Mouse (Mus musculus): ENCODE results near the gene Rab15.
A peak's percentile ranks its signal among the peaks of the same experiment; 100 is the strongest.

The Rab15 gene

DNA sequence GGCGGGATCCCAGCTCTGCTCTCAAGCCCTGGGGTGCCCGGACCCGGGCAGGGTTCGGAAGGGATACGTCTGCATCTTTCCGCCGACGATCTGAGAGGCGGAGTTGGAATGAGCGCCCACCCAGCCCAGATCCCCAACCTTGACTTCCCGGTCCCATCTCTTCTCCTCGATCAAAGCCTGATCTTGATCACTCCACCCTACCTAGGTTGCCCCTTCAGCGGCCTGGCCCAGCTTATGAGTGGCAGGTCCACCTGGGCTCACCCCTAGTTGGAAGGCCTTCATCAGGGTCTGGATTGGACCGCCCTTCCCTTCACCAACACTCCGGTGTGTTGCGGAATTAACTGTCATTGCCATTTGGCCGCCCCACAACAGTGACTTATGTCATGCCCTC, at the start of gene Rab15:
TSS of gene Rab15 (minus strand) at position 258 of the 391 bp plus-strand sequence.
- DNase-seq (ENCODE audit: low read depth, low spot score): peak; percentile 55

GRCm38 (mm10) chr12:76869561-76869960, 46.9 kb upstream of the Rab15 start:
- DNase-seq (ENCODE audit: low read depth, low spot score): peak; percentile 62

- DNase-seq (ENCODE audit: low read depth, low spot score): no peak
Measured at GRCm38 (mm10) chr12:76868463-76869198, 45.9 kb upstream of the Rab15 start.

DNA sequence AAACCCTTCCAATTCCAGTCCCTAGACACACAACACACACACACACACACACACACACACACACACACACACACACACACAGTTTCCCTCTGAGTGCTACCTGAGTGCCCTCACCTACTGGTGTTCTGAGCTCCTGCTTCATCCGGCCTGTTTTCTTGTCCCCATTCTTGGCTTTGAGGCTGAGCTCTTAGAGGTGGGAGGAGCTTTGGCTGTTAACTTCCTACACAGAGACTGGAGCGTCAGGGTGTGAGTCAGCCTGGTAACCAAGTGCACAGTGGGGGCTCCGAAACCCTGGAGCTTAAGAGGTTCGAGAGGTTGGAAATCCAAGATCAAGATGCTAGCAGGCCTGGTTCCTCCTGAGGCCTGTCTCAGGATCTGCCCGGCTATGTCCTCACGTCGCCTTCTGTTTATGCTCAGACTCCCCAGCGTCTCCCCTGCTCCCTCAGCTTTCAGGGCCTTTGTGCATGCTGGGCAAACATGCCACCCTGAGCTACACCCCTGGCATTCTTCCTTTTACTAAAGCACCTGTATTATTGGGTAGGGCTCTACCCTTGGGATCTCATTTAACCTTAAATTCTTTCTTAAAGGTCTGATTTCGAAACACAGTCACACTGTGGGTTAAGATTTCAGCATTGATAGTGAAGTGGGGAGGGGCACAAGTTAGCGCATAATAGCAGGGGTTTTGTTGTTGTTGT, 45.0 kb upstream of the Rab15 start:
- DNase-seq (ENCODE audit: low read depth, low spot score): peak; percentile 90

GRCm38 (mm10) chr12:76865266-76865665, 42.6 kb upstream of the Rab15 start:
- no peak for DNase-seq (ENCODE audit: low read depth, low spot score)

DNA sequence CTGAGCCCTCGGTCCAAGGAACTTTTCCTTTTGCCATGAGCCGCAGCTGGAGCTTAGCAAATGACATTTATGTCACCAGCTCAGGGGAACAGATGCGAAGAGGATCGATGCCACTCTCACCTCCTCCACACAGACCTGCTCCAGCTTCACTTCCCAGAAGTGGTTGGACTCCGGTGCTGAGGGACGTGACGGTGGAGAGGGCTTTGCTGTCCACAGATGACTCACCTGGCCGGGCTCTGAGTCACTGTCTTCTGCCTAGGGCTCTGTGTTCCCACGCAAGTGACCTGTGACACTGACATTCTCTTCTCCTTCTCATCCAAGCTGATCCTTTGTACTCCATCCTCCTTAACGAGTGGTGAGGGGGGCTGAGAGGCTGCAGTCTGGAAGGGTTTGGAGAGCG, 40.9 kb upstream of the Rab15 start:
- no peak for DNase-seq (ENCODE audit: low read depth, low spot score)

DNA sequence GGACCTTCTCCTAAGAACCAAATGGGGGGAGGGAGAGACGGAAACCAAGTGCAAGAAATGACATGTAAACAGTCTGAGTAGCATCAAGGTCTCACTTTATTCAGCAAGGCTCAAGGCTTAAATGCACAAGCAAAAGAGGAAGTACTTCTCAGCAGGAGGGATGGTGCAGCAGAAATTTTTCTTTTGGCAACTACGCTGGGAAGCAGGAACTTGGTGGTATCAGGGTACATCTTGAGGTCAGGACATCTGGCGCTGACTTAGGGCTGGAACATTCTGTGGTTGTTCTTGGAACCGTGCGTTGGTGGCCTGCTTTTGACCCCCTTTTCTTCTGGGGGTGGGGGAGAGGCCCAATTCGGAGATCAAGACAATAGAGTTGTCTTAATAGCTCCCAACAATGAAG, 36.1 kb upstream of the Rab15 start:
- DNase-seq (ENCODE audit: low read depth, low spot score): peak; percentile 65

- DNase-seq (ENCODE audit: low read depth, low spot score): no peak
Measured at GRCm38 (mm10) chr12:76857087-76857486, 34.4 kb upstream of the Rab15 start.

DNA sequence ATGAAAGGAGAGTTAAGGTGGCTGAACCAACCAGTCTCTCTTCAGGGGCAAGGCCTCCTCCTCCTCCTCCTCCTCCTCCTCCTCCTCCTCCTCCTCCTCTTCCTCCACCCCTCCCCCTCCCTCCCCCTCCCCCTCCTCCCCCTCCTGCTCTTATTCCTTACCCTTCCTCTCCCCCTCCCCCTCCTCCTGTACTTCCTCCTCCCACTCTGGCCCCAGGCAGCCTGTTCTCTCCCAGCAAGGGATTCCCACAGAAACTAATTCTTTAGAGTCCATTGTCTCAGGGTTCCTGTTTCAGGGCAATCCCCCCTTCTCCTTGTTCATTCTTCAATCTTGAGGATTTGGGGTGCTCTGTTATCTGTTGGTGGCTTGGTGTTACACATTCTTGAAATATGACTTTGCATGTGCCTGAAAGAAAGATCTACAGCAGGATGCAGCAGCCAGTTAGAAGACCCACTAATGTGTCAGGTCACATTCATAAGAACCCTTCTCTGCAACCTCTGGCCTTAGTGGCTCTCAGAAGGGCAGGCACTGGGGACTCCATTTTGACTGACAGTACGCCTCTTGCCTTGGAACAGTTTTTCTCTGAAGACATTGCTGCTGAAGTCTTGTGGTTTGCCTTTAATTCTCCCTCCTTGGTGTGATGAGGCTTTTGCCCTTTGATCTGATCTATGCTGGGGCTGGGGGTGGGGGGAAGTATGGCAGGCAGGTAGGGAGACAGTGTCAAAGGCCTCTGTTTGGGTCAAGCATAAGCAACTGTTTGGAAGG, 30.9 kb upstream of the Rab15 start:
- peak; percentile 58 for DNase-seq (ENCODE audit: low read depth, low spot score)

DNA sequence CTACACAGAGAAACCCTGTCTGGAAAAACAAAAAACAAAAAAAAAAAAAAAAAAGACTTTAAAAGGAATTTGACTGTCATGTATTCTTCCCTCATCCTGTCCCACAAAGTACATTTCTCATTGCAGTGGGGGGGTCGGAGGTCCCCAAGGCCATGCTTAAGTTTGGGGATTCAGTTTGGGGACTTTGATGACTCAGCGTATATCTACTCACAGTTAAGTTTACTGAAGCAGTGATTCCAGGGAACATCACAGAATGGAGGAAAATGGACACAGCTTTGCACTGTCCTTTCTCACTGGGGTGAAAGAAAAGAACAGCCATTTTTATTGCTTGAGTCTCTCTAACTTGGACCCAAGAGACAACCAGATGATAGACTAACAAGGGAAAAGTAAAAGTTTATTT, 29.7 kb upstream of the Rab15 start:
- no peak for DNase-seq (ENCODE audit: low read depth, low spot score)

DNA sequence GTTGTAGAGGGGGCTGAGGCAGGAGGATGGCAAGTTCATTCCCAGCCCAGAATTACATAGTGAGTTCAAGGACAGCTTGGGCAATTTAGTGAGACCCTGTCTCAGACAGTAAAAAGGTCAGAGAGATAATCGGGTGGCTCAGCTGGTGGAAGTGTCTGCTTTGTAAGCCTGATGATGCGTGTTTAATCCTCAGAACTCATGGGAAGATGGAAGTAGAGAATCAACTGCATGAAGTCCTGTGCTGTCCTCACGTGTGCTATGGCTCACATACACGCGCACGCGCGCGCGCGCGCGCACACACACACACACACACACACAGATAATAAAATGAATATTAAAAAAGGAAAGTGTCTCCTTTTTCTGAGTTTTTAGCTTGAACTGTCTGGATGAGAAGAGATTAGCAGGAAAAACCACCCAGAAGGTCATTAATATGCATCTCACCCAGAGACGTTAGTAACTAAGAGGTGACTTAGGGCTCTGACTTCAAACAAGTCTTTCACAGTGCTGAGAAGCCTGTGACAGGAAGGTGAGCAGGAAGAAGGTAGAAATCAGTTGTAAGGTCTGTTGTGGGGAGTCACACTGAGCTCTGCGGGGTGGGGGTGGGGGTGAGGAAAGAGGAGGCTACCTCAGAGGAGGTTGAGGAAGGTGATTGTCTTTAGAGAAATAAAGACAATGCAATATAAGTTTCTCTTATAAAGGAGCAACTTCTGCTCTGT, 21.8 kb upstream of the Rab15 start:
- no peak for DNase-seq (ENCODE audit: low read depth, low spot score)

GRCm38 (mm10) chr12:76840081-76840480, 17.4 kb upstream of the Rab15 start:
- peak; percentile 92 for DNase-seq (ENCODE audit: low read depth, low spot score)

- DNase-seq (ENCODE audit: low read depth, low spot score): no peak
Measured at GRCm38 (mm10) chr12:76839298-76839697, 16.6 kb upstream of the Rab15 start.

DNA sequence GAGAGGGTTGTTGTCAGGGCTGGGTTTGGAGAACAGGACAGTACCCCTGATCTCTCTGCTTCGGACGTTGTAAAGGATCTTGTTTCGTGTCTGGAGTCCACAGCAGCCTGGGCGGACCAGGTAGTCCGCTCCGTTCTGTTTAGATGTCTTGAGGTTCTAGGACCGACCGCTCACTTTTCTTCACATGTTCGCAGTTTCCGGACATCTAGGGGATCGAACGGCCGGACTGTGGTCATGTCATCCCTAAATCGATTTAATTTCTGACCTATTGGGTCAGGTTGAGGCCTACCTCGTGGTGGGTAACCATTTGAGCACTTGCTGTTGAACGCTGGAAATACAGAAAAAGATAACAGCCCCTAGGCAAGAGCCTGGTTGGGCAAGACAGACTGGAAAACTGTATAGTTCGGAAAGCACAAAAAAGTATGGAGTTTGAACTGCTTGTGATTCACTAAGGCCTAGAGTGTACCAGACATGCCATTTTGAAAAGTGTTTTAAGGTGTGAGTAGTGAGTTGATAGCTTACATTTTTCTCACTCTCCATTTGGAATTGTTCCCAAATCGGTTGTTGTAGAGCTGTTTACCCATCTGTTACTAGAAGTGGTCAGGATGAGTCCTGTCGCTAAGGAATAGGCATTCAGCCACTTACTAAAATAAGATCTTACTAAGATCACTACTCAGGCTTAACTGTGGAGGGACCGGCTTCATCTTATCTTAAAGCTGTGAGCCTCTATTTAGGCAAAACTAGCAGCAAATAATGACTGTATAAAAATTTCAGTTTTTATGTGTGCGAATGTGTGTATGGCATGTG, 15.3 kb upstream of the Rab15 start:
- no peak for DNase-seq (ENCODE audit: low read depth, low spot score)

GRCm38 (mm10) chr12:76837101-76837843, 14.6 kb upstream of the Rab15 start:
- DNase-seq (ENCODE audit: low read depth, low spot score): peak; percentile 99

GRCm38 (mm10) chr12:76832704-76833103, 10.0 kb upstream of the Rab15 start:
- DNase-seq (ENCODE audit: low read depth, low spot score): peak; percentile 66

DNA sequence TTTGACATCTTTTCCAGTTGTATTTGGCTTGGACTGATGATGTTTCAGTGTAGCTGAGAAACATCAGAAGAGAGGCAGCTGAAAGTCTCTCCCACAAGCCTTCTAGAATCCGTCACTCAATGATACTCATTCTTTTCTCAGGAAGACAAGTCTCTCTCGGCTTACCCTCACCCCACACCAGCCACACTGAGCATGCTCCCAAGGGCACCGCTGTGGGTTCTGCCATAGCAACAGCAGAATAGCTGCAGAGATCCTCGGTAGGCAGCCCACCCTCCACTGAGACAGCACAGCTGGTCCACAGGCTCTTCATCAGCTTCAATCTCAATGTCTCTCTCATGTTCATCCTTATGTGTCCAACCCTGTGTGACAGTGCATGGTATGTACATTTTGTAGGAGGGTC, 2.6 kb upstream of the Rab15 start:
- no peak for DNase-seq (ENCODE audit: low read depth, low spot score)

GRCm38 (mm10) chr12:76822002-76822650, 582 bp downstream of the Rab15 start:
- DNase-seq (ENCODE audit: low read depth, low spot score): peak; percentile 60

DNA sequence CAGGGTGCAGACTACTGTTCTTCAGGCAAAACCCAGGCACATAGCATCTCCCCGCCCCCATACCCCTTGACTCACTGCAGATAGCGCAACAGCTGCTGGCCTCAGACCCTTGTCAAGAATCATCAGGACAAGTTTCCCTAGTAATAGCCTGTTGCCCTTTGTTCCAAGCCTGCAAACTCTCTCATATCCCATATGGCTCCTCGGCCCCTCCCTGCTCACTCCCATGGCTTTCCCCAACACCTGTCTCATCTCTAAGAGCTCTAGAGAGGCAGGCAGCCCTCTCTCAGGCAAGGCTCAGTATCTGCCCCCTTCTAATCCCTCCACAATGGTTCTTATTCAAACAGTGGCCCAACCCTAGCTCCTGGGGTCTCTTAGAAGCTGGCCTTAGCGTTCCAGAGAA, 2.1 kb downstream of the Rab15 start:
- DNase-seq (ENCODE audit: low read depth, low spot score): no peak

- DNase-seq (ENCODE audit: low read depth, low spot score): no peak
Measured at GRCm38 (mm10) chr12:76819816-76820215, 2.9 kb downstream of the Rab15 start.
